Mouse (Mus musculus) bone marrow, adult 2 months (tissue): ENCODE results near the gene Tank.

ENCODE experiments used
- CTCF ChIP-seq: fragments of 200-500 bp; IDR thresholded peaks from 2 replicates; pipeline ENCODE4 v1.5.1; 2011; ENCODE audit warnings: low read length, control low read depth; ENCODE audit not compliant: control insufficient read depth, insufficient read depth
- POLR2A ChIP-seq: fragments of 200-500 bp; IDR thresholded peaks from 2 replicates; pipeline ENCODE4 v1.6.1; 2011; ENCODE audit warnings: low read depth, mild to moderate bottlenecking, control low read depth, low read length, borderline replicate concordance; ENCODE audit not compliant: control insufficient read depth

DNA sequence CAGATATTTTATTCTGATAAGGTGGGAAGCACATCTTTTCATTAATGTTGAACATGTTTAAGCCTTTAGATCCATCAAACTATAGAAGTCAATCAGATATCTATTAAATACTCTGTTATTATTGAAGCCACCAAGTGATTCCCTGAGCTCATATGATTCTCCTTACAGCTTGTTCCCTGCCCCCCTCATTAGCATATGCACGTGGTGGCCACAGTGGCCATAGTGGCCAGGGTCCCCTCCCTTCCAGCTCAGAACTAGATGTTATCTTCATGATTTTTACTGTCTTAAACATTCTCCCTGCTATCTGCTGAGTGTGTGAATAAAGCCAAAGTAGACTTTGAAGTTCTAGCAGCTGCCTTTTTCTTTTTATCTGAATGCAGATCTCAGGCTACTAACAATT lies 17.3 kb upstream of the Tank start:
- TF ChIP-seq POLR2A = no peak
- no peak for TF ChIP-seq CTCF
